Mouse (Mus musculus) spleen, embryonic (tissue): ENCODE data around the gene Myrfl.

ENCODE experiments used
- CTCF ChIA-PET: fragments of 350-600 bp; sonication (Branson Sonifier 250); formaldehyde crosslinking; loops from one replicate; lab custom pipeline; 2022; lab: Charles Lee

Myrfl gene

GRCm38 (mm10) chr10:116913647-116914273 is 17.0 kb upstream of the Myrfl start:
- CTCF ChIA-PET, result interaction anchor here (0.5 kb wide), 1 partner anchor 151 kb away, joined by 5 read pairs; no protein-coding TSS in a partner anchor

- CTCF ChIA-PET, result no interaction called here
Measured at GRCm38 (mm10) chr10:116912850-116913249, 16.1 kb upstream of the Myrfl start.

GRCm38 (mm10) chr10:116908901-116909642 is 12.4 kb upstream of the Myrfl start:
- CTCF ChIA-PET, result no interaction called here

- CTCF ChIA-PET, result no interaction called here
Measured at GRCm38 (mm10) chr10:116906794-116907193, 10.1 kb upstream of the Myrfl start.

- CTCF ChIA-PET, result no interaction called here
Measured at GRCm38 (mm10) chr10:116904503-116904908, 7.8 kb upstream of the Myrfl start.

GRCm38 (mm10) chr10:116895108-116895833 is 1.4 kb downstream of the Myrfl start:
- CTCF ChIA-PET, result interaction anchor here (1.2 kb wide), 1 partner anchor 36 kb away, joined by 4 read pairs; no protein-coding TSS in a partner anchor

GRCm38 (mm10) chr10:116894540-116894939 is 2.2 kb downstream of the Myrfl start:
- CTCF ChIA-PET, result interaction anchor here (1.2 kb wide), 1 partner anchor 37 kb away, joined by 4 read pairs; no protein-coding TSS in a partner anchor

GRCm38 (mm10) chr10:116893753-116894152 is 3.0 kb downstream of the Myrfl start:
- CTCF ChIA-PET, result interaction anchor here (0.5 to 1.2 kb wide), 2 partner anchors 37 to 103 kb away, joined by 3 to 4 read pairs; no protein-coding TSS in a partner anchor

GRCm38 (mm10) chr10:116890587-116890986 is 6.1 kb downstream of the Myrfl start:
- CTCF ChIA-PET, result no interaction called here

GRCm38 (mm10) chr10:116884552-116884951 is 12.2 kb downstream of the Myrfl start:
- CTCF ChIA-PET, result no interaction called here

- CTCF ChIA-PET, result no interaction called here
Measured at GRCm38 (mm10) chr10:116883531-116883930, 13.2 kb downstream of the Myrfl start.

GRCm38 (mm10) chr10:116877436-116877835 is 19.3 kb downstream of the Myrfl start:
- CTCF ChIA-PET, result no interaction called here

GRCm38 (mm10) chr10:116874490-116874889 is 22.2 kb downstream of the Myrfl start:
- CTCF ChIA-PET, result no interaction called here

GRCm38 (mm10) chr10:116872016-116872410 is 24.7 kb downstream of the Myrfl start:
- CTCF ChIA-PET, result no interaction called here

- CTCF ChIA-PET, result no interaction called here
Measured at GRCm38 (mm10) chr10:116871329-116872015, 25.2 kb downstream of the Myrfl start.

GRCm38 (mm10) chr10:116870819-116871218 is 25.9 kb downstream of the Myrfl start:
- CTCF ChIA-PET, result no interaction called here

GRCm38 (mm10) chr10:116853159-116853845 is 43.4 kb downstream of the Myrfl start:
- CTCF ChIA-PET, result interaction anchor here (0.6 kb wide), 1 partner anchor 92 kb away, joined by 3 read pairs; no protein-coding TSS in a partner anchor

GRCm38 (mm10) chr10:116848749-116849473 is 47.8 kb downstream of the Myrfl start:
- CTCF ChIA-PET, result interaction anchor here (1.0 to 1.3 kb wide), 2 partner anchors 12 to 519 kb away, joined by 3 read pairs; no protein-coding TSS in a partner anchor

GRCm38 (mm10) chr10:116841551-116841950 is 55.2 kb downstream of the Myrfl start:
- CTCF ChIA-PET, result no interaction called here

GRCm38 (mm10) chr10:116830676-116831075 is 66.0 kb downstream of the Myrfl start:
- CTCF ChIA-PET, result no interaction called here
